Mouse (Mus musculus) hindbrain, embryonic 16.5 days (tissue): ENCODE measurements around the gene Grid1. TPM values are rescaled to one million over a fixed set of nuclear protein-coding genes. Genes with fewer than 3 reads are reported as not detected.

Experiments
- ATAC-seq: fragments of 200-750 bp; cut with Nextera tagmentation; 2 replicates; pipeline ENCODE4 v1.8.0; 2017; ENCODE audit warnings: moderate TSS enrichment, moderate library complexity
- H3K27ac ChIP-seq: fragments of 300-500 bp; sonication (generic); 2 replicates; pipeline ENCODE4 v1.5.1; 2014; ENCODE audit warnings: low read depth, mild to moderate bottlenecking, control low read depth, low read length, moderate library complexity
- H3K27me3 ChIP-seq: fragments of 300-500 bp; sonication (generic); replicated peaks from 2 replicates; pipeline ENCODE4 v1.6.1; 2014; ENCODE audit warnings: low read length; ENCODE audit not compliant: control insufficient read depth, insufficient read depth
- H3K36me3 ChIP-seq: fragments of 300-500 bp; sonication (generic); 2 replicates; pipeline ENCODE4 v1.6.1; 2014; ENCODE audit warnings: mild to moderate bottlenecking, low read length, moderate library complexity, mixed read lengths; ENCODE audit not compliant: control insufficient read depth, insufficient read depth
- H3K4me1 ChIP-seq: fragments of 300-500 bp; sonication (generic); 2 replicates; pipeline ENCODE4 v1.6.1; 2014; ENCODE audit warnings: low read depth, low read length; ENCODE audit not compliant: control insufficient read depth, insufficient read depth
- H3K4me2 ChIP-seq: fragments of 300-500 bp; sonication (generic); 2 replicates; pipeline ENCODE4 v1.6.1; 2014; ENCODE audit warnings: mild to moderate bottlenecking, low read length, control low read depth, moderate library complexity
- H3K4me3 ChIP-seq: fragments of 300-500 bp; sonication (generic); 2 replicates; pipeline ENCODE4 v1.5.1; 2014; ENCODE audit warnings: mild to moderate bottlenecking, low read length, control low read depth, moderate library complexity
- H3K9ac ChIP-seq: fragments of 300-500 bp; sonication (generic); 2 replicates; pipeline ENCODE4 v1.6.1; 2014; ENCODE audit warnings: low read depth, mild to moderate bottlenecking, control low read depth, low read length, moderate library complexity
- H3K9me3 ChIP-seq: fragments of 300-500 bp; sonication (generic); 2 replicates; pipeline ENCODE4 v1.6.1; 2014; ENCODE audit warnings: mild to moderate bottlenecking, low read length, moderate library complexity; ENCODE audit not compliant: control insufficient read depth
- WGBS: fragments of 180-500 bp; shearing (Covaris S2); extraction: QIAGEN DNeasy Blood & Tissue Kit; methylation state at CpG from one replicate; pipeline ENCODE4 v1.1.7; 2014; 5-methylcytosine and 5-hydroxymethylcytosine counted together
- polyA plus RNA-seq: library from polyadenylated mRNA; unstranded; fragments of >200 nt; fragmentation: Nextera tagmentation; extraction: Ambion mirVana; gene quantifications from 2 replicates; pipeline ENCODE4 v1.2.1, GENCODE M21; 2015

Grid1 gene
- polyA plus RNA-seq, 1 experiment from 2014 or later: 7.1 TPM

DNA sequence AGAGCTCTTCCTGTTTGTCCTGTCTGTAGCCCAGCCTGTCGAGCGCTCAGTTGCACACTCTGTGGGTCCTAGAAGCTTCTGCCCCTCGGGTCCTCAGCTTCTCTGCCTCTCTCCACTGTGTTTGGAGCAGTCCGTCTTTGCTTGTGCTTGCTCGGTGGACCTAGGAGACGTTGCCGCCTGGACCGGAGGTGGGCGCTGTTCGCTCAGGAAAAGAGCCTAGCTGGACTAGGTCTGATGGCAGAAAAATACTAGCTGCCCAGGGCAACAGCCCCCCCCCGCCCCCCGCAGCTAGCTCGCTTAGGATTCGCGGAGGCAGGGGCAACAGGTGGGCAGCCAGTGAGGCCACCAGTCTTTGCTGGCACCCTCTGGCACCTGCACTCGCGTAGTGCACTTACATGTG, 3.2 kb downstream of the Grid1 start:
- Histone ChIP-seq H3K27me3 (no peaks in the 10 kb centered on the region; the same call in 1 of the 2 replicates), H3K4me3 (peak overlapping the region; percentile 39), H3K27ac (no peak overlapping the region), H3K9me3 (no peaks in the 10 kb centered on the region), H3K4me2 (peak overlapping the region; percentile 81), H3K9ac (peak overlapping the region; percentile 61), H3K4me1 (peaks cover 32% of the 10 kb centered on the region), H3K36me3 (no peaks in the 10 kb centered on the region)
- under 1% methylated on average over 17 of the region's 17 CpGs for WGBS
- peak; percentile 55 for ATAC-seq

DNA sequence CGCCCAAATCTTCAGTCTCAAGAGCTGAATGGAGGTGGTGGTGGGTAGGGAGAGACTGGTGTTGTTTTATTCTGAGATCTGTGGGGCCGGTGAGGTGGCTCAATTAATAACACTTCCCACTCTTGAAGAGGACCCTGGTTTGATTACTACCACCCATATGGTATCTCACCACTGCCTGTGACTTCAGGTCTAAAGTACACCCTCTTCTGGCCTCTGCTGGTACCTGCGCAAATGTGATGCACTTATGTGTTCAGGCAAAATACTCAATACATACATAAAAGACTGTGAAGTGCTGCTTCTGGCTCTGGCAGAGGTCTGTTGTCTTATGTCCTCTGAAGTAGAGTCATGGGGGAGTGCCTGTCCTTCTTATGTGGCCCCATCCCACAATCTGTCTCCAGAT, 4.3 kb downstream of the Grid1 start:
- Histone ChIP-seq H3K36me3 (no peaks in the 10 kb centered on the region), H3K4me1 (peaks cover 32% of the 10 kb centered on the region), H3K9me3 (no peaks in the 10 kb centered on the region), H3K9ac (no peak overlapping the region), H3K4me2 (no peak overlapping the region), H3K4me3 (no peak overlapping the region), H3K27ac (no peak overlapping the region), H3K27me3 (no peaks in the 10 kb centered on the region; the same call in 1 of the 2 replicates)
- ATAC-seq: no peak
- 87% methylated on average over 3 of the region's 3 CpGs for WGBS

DNA sequence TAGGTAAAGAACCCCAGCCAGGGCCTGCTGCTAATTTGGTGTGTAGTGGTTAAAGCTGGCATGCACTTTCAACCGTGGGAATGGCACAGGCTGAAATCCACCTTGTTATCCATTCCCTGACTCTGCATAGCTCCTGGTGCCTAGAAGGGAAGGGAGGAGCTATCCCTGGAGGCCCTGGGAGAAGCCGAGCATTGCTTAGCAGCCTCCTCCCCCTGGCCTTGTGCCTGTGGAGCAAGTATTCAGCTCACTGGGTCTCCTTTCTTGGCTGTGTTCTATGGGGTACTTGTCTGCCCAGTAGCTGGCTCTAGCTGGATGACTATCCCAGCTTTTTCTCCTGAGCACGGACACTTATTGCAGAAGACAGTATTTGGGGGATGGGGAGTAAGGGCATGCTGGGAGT, 6.0 kb downstream of the Grid1 start:
- H3K4me3 ChIP-seq: no peak overlapping the region
- no peak overlapping the region; the same call in 1 of the 2 replicates for H3K27ac ChIP-seq
- WGBS: 22% methylated on average over 3 of the region's 3 CpGs
- peaks cover 3% of the 10 kb centered on the region; the same call in 1 of the 2 replicates for H3K36me3 ChIP-seq
- ATAC-seq: peak; percentile 74
- H3K4me2 ChIP-seq: no peak overlapping the region
- peaks cover 32% of the 10 kb centered on the region for H3K4me1 ChIP-seq
- no peaks in the 10 kb centered on the region for H3K9me3 ChIP-seq
- no peaks in the 10 kb centered on the region; the same call in 1 of the 2 replicates for H3K27me3 ChIP-seq
- H3K9ac ChIP-seq: no peak overlapping the region

GRCm38 (mm10) chr14:34829831-34830230, 9.9 kb downstream of the Grid1 start:
- Histone ChIP-seq H3K27ac (no peak overlapping the region), H3K4me3 (no peak overlapping the region), H3K4me2 (no peak overlapping the region), H3K4me1 (peaks cover 8% of the 10 kb centered on the region; the same call in 1 of the 2 replicates), H3K27me3 (no peaks in the 10 kb centered on the region), H3K36me3 (peaks cover 3% of the 10 kb centered on the region; the same call in 1 of the 2 replicates), H3K9me3 (no peaks in the 10 kb centered on the region), H3K9ac (no peak overlapping the region)
- ATAC-seq: no peak
- 74% methylated on average over 6 of the region's 6 CpGs for WGBS

DNA sequence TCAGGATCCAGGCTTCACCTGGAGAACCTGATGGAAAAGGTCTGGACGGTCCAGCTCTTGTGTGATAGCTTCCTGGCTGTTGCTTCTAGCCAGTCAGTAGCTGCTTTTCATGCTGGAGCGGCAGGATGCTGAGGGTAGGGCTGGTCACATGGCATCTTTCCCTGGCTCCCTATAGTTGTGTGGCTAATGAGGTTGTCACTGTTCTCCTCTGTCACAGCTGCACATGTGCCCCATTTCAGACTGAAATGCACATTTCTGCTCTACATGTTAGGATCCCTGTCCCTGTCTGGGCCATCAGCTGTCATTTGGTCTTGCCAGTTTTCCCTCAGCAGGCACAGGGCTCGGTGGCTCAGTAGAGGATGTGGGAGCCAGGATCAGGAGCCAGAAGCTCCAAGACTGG, 17.2 kb downstream of the Grid1 start:
- peak; percentile 18; the same call in 1 of the 2 replicates for ATAC-seq

GRCm38 (mm10) chr14:34838999-34839398, 19.1 kb downstream of the Grid1 start:
- no peak overlapping the region for H3K4me2 ChIP-seq
- no peak overlapping the region for H3K4me3 ChIP-seq
- H3K4me1 ChIP-seq: no peaks in the 10 kb centered on the region
- no peak overlapping the region for H3K27ac ChIP-seq
- H3K36me3 ChIP-seq: no peaks in the 10 kb centered on the region
- 65% methylated on average over 6 of the region's 6 CpGs for WGBS
- no peak overlapping the region for H3K9ac ChIP-seq
- H3K27me3 ChIP-seq: no peaks in the 10 kb centered on the region
- no peaks in the 10 kb centered on the region for H3K9me3 ChIP-seq
- ATAC-seq: no peak

More for the DNA sequence above, 17.2 kb downstream of the Grid1 start:
- Histone ChIP-seq H3K4me1 (no peaks in the 10 kb centered on the region), H3K27me3 (no peaks in the 10 kb centered on the region), H3K36me3 (no peaks in the 10 kb centered on the region), H3K4me2 (no peak overlapping the region), H3K9me3 (no peaks in the 10 kb centered on the region), H3K9ac (no peak overlapping the region), H3K27ac (no peak overlapping the region), H3K4me3 (no peak overlapping the region)
- 69% methylated on average over 3 of the region's 3 CpGs for WGBS

GRCm38 (mm10) chr14:34839898-34840297, 20.0 kb downstream of the Grid1 start:
- no peak for ATAC-seq
- Histone ChIP-seq H3K27ac (no peak overlapping the region), H3K36me3 (no peaks in the 10 kb centered on the region), H3K27me3 (no peaks in the 10 kb centered on the region), H3K9ac (no peak overlapping the region), H3K9me3 (no peaks in the 10 kb centered on the region), H3K4me1 (no peaks in the 10 kb centered on the region), H3K4me3 (no peak overlapping the region), H3K4me2 (no peak overlapping the region)
- WGBS: 89% methylated on average over 4 of the region's 4 CpGs

- Histone ChIP-seq H3K27ac (no peak overlapping the region), H3K27me3 (no peaks in the 10 kb centered on the region), H3K9me3 (no peaks in the 10 kb centered on the region), H3K36me3 (no peaks in the 10 kb centered on the region), H3K9ac (no peak overlapping the region), H3K4me3 (no peak overlapping the region), H3K4me2 (no peak overlapping the region), H3K4me1 (peaks cover 3% of the 10 kb centered on the region; the same call in 1 of the 2 replicates)
- no peak for ATAC-seq
- 74% methylated on average over 5 of the region's 5 CpGs for WGBS
These were observed 23.7 kb downstream of the Grid1 start for GRCm38 (mm10) chr14:34843579-34843978.

GRCm38 (mm10) chr14:34844166-34844565, 24.3 kb downstream of the Grid1 start:
- Histone ChIP-seq H3K9ac (no peak overlapping the region), H3K36me3 (no peaks in the 10 kb centered on the region), H3K4me1 (peaks cover 3% of the 10 kb centered on the region; the same call in 1 of the 2 replicates), H3K9me3 (no peaks in the 10 kb centered on the region), H3K27ac (no peak overlapping the region), H3K27me3 (no peaks in the 10 kb centered on the region), H3K4me2 (no peak overlapping the region), H3K4me3 (no peak overlapping the region)
- ATAC-seq: no peak
- WGBS: 67% methylated on average over 3 of the region's 3 CpGs

GRCm38 (mm10) chr14:34846799-34847198, 26.9 kb downstream of the Grid1 start:
- 29% methylated on average over 4 of the region's 4 CpGs for whole genome bisulfite sequencing
- H3K9me3 ChIP-seq: no peaks in the 10 kb centered on the region

More at GRCm38 (mm10) chr14:34846799-34847198, 26.9 kb downstream of the Grid1 start:
- H3K27me3 ChIP-seq: no peaks in the 10 kb centered on the region
- H3K4me2 ChIP-seq: no peak overlapping the region
- no peak overlapping the region for H3K9ac ChIP-seq
- no peaks in the 10 kb centered on the region for H3K36me3 ChIP-seq
- H3K4me1 ChIP-seq: peaks cover 3% of the 10 kb centered on the region; the same call in 1 of the 2 replicates
- no peak overlapping the region for H3K4me3 ChIP-seq
- ATAC-seq: peak; percentile 76
- no peak overlapping the region for H3K27ac ChIP-seq
